Mouse (Mus musculus) heart, embryonic 11.5 days (tissue): ENCODE results near the gene Cobl. TPM values are rescaled to one million over a fixed set of nuclear protein-coding genes. Genes with fewer than 3 reads are reported as not detected.

ENCODE experiments used
- ATAC-seq: fragments of 200-750 bp; cut with Nextera tagmentation; replicated peaks from 2 replicates; pipeline ENCODE4 v1.8.0; 2017; ENCODE audit warnings: moderate library complexity; ENCODE audit not compliant: insufficient number of reproducible peaks, low FRiP score, low TSS enrichment
- H3K27ac ChIP-seq: fragments of 300-500 bp; sonication (generic); 2 replicates; pipeline ENCODE4 v1.5.1; 2014; ENCODE audit warnings: mild to moderate bottlenecking, low read depth, low read length
- H3K27me3 ChIP-seq: fragments of 300-500 bp; sonication (generic); 2 replicates; pipeline ENCODE4 v1.6.1; 2014; ENCODE audit warnings: mild to moderate bottlenecking, low read length, mixed read lengths; ENCODE audit not compliant: control insufficient read depth, insufficient read depth
- H3K36me3 ChIP-seq: fragments of 300-500 bp; sonication (generic); 2 replicates; pipeline ENCODE4 v1.6.1; 2014; ENCODE audit warnings: mild to moderate bottlenecking, low read length, moderate library complexity, mixed read lengths; ENCODE audit not compliant: control insufficient read depth, insufficient read depth
- H3K4me1 ChIP-seq: fragments of 300-500 bp; sonication (generic); 2 replicates; pipeline ENCODE4 v1.6.1; 2014; ENCODE audit warnings: low read length; ENCODE audit not compliant: control insufficient read depth, insufficient read depth
- H3K4me2 ChIP-seq: fragments of 300-500 bp; sonication (generic); 2 replicates; pipeline ENCODE4 v1.6.1; 2014; ENCODE audit warnings: mild to moderate bottlenecking, moderate library complexity
- H3K4me3 ChIP-seq: fragments of 300-500 bp; sonication (generic); 2 replicates; pipeline ENCODE4 v1.5.1; 2014; ENCODE audit warnings: low read depth, low read length
- H3K9ac ChIP-seq: fragments of 300-500 bp; sonication (generic); 2 replicates; pipeline ENCODE4 v1.6.1; 2014; ENCODE audit warnings: mild to moderate bottlenecking, low read depth, low read length, moderate library complexity
- H3K9me3 ChIP-seq: fragments of 300-500 bp; sonication (generic); replicated peaks from 2 replicates; pipeline ENCODE4 v1.6.1; 2016; ENCODE audit warnings: low read length; ENCODE audit not compliant: control insufficient read depth
- WGBS: fragments of 180-500 bp; shearing (Covaris S2); extraction: QIAGEN DNeasy Blood & Tissue Kit; methylation state at CpG from one replicate; pipeline ENCODE4 v1.1.7; 2014; ENCODE audit not compliant: insufficient replicate concordance; 5-methylcytosine and 5-hydroxymethylcytosine counted together
- polyA plus RNA-seq: library from polyadenylated mRNA; unstranded; fragments of >200 nt; fragmentation: Nextera tagmentation; extraction: Ambion mirVana; gene quantifications from 2 replicates; pipeline ENCODE4 v1.2.1, GENCODE M21; 2014

Cobl gene
- polyA plus RNA-seq, 1 experiment from 2014 or later: 31.4 TPM

- WGBS: 18% methylated on average over 2 of the region's 2 CpGs
- H3K27me3 ChIP-seq: no peaks in the 10 kb centered on the region
Measured at GRCm38 (mm10) chr11:12359336-12360000, 105.3 kb downstream of the Cobl start.

GRCm38 (mm10) chr11:12358602-12359001 is 106.2 kb downstream of the Cobl start:
- Histone ChIP-seq H3K4me1 (peaks cover 5% of the 10 kb centered on the region; the same call in 1 of the 2 replicates), H3K4me2 (no peak overlapping the region), H3K27me3 (no peaks in the 10 kb centered on the region), H3K27ac (no peak overlapping the region), H3K36me3 (no peaks in the 10 kb centered on the region), H3K9me3 (no peaks in the 10 kb centered on the region), H3K9ac (no peak overlapping the region), H3K4me3 (no peak overlapping the region)
- no peak for ATAC-seq
- WGBS: 58% methylated on average over 4 of the region's 4 CpGs

More at GRCm38 (mm10) chr11:12359336-12360000, 105.3 kb downstream of the Cobl start:
- Histone ChIP-seq H3K36me3 (no peaks in the 10 kb centered on the region), H3K4me2 (no peak overlapping the region), H3K9me3 (no peaks in the 10 kb centered on the region), H3K27ac (no peak overlapping the region), H3K4me3 (no peak overlapping the region), H3K9ac (no peak overlapping the region), H3K4me1 (peaks cover 5% of the 10 kb centered on the region; the same call in 1 of the 2 replicates)
- ATAC-seq: peak; percentile 78

- Histone ChIP-seq H3K9ac (no peak overlapping the region), H3K4me1 (peaks cover 5% of the 10 kb centered on the region; the same call in 1 of the 2 replicates), H3K4me3 (no peak overlapping the region), H3K36me3 (no peaks in the 10 kb centered on the region), H3K27ac (no peak overlapping the region), H3K27me3 (no peaks in the 10 kb centered on the region), H3K4me2 (no peak overlapping the region), H3K9me3 (no peaks in the 10 kb centered on the region)
- WGBS: 75% methylated on average over 3 of the region's 3 CpGs
- no peak for ATAC-seq
Measured at GRCm38 (mm10) chr11:12355681-12356080, 109.1 kb downstream of the Cobl start.

GRCm38 (mm10) chr11:12350986-12351546 is 113.7 kb downstream of the Cobl start:
- no peak for ATAC-seq
- WGBS: 51% methylated on average over 3 of the region's 3 CpGs

GRCm38 (mm10) chr11:12350086-12350485 is 114.7 kb downstream of the Cobl start:
- H3K27ac ChIP-seq: no peak overlapping the region
- H3K27me3 ChIP-seq: no peaks in the 10 kb centered on the region
- no peaks in the 10 kb centered on the region for H3K9me3 ChIP-seq
- WGBS: 81% methylated on average over 1 of the region's 1 CpGs
- H3K4me3 ChIP-seq: no peak overlapping the region
- ATAC-seq: no peak
- no peak overlapping the region for H3K4me2 ChIP-seq
- H3K9ac ChIP-seq: no peak overlapping the region
- H3K36me3 ChIP-seq: no peaks in the 10 kb centered on the region
- no peaks in the 10 kb centered on the region for H3K4me1 ChIP-seq

More at GRCm38 (mm10) chr11:12350986-12351546, 113.7 kb downstream of the Cobl start:
- Histone ChIP-seq H3K27ac (no peak overlapping the region), H3K27me3 (no peaks in the 10 kb centered on the region), H3K36me3 (no peaks in the 10 kb centered on the region), H3K9me3 (no peaks in the 10 kb centered on the region), H3K4me2 (no peak overlapping the region), H3K4me1 (no peaks in the 10 kb centered on the region), H3K4me3 (no peak overlapping the region), H3K9ac (no peak overlapping the region)

- no peaks in the 10 kb centered on the region for H3K36me3 ChIP-seq
- no peak overlapping the region for H3K4me3 ChIP-seq
- no peak overlapping the region for H3K4me2 ChIP-seq
- no peaks in the 10 kb centered on the region for H3K4me1 ChIP-seq
- H3K9ac ChIP-seq: no peak overlapping the region
- H3K27me3 ChIP-seq: no peaks in the 10 kb centered on the region
- H3K27ac ChIP-seq: no peak overlapping the region
- no peaks in the 10 kb centered on the region for H3K9me3 ChIP-seq
- no peak for ATAC-seq
- 64% methylated on average over 2 of the region's 2 CpGs for WGBS
Measured at GRCm38 (mm10) chr11:12346486-12346885, 118.3 kb downstream of the Cobl start.

GRCm38 (mm10) chr11:12343686-12344085 is 121.1 kb downstream of the Cobl start:
- Histone ChIP-seq H3K4me1 (no peaks in the 10 kb centered on the region), H3K4me3 (no peak overlapping the region), H3K9ac (no peak overlapping the region), H3K36me3 (no peaks in the 10 kb centered on the region), H3K27me3 (no peaks in the 10 kb centered on the region), H3K27ac (no peak overlapping the region), H3K9me3 (no peaks in the 10 kb centered on the region), H3K4me2 (no peak overlapping the region)
- no peak for ATAC-seq
- 67% methylated on average over 4 of the region's 4 CpGs for WGBS

- Histone ChIP-seq H3K9ac (no peak overlapping the region), H3K27ac (no peak overlapping the region), H3K9me3 (no peaks in the 10 kb centered on the region), H3K4me1 (no peaks in the 10 kb centered on the region), H3K4me2 (no peak overlapping the region), H3K4me3 (no peak overlapping the region), H3K36me3 (no peaks in the 10 kb centered on the region), H3K27me3 (no peaks in the 10 kb centered on the region)
- no peak for ATAC-seq
Measured at GRCm38 (mm10) chr11:12340697-12341096, 124.1 kb downstream of the Cobl start.

- Histone ChIP-seq H3K4me1 (no peaks in the 10 kb centered on the region; the same call in 1 of the 2 replicates), H3K36me3 (no peaks in the 10 kb centered on the region), H3K4me3 (no peak overlapping the region), H3K27me3 (no peaks in the 10 kb centered on the region), H3K9ac (no peak overlapping the region), H3K27ac (0 out of 2 replicates have a peak overlapping the region, but pooled peaks have one; percentile 35), H3K4me2 (no peak overlapping the region; the same call in 1 of the 2 replicates), H3K9me3 (no peaks in the 10 kb centered on the region)
- ATAC-seq: peak; percentile 58; the same call in 1 of the 2 replicates
- WGBS: 53% methylated on average over 12 of the region's 12 CpGs
Measured at GRCm38 (mm10) chr11:12336145-12336544, 128.6 kb downstream of the Cobl start.
